Mouse (Mus musculus) spleen, postnatal 14 days (tissue): Measurements from ENCODE around the gene P2ry10b.

Experiments used
- DNase-seq, 2 experiments: peaks; one replicate each; pipeline ENCODE4 v3.0.0; 2021 to 2022; ENCODE audit warnings: low spot score in 2 of 2

Gene P2ry10b

DNA sequence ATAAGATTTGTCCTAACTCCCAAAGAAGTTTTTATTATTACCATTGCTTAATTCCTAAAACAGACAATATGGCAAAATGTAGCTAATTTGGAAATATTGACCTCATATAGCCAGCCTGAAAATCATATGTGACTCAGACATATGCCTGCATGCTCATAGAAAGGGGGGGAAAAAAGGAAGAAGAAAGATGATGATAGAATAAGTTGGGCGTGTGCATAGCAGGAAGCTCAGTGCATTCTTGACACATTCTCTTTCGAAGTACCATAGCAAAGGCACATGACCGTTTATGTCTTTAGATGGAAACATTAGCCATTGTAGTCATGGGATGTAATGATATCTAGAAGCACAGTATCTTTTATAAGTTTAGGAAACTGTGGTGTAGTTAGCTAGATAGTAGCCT, at the start of gene P2ry10b:
Gene P2ry10b (plus strand): TSS at position 247 of the 400 bp plus-strand sequence.
- no peak for DNase-seq

DNA sequence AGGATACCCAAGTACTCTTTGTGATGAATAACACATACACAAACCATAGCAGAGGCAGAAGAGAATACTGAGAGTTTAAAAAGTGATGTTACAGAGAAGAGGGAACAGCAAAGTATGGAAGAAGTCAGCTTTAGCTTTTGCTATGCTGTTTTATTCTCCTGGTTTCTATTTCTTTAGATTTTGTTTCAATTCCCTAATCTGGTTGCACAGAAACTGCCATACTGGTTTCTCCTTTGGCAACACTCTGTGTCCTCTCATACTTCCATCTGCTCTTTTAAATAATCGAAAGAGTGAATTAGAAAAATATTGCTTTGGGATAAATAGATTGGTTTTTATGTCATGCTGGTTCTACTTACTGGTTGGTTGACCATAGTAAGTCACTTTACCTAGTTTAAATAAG, 32.4 kb upstream of the P2ry10b start:
- no peak for DNase-seq

DNA sequence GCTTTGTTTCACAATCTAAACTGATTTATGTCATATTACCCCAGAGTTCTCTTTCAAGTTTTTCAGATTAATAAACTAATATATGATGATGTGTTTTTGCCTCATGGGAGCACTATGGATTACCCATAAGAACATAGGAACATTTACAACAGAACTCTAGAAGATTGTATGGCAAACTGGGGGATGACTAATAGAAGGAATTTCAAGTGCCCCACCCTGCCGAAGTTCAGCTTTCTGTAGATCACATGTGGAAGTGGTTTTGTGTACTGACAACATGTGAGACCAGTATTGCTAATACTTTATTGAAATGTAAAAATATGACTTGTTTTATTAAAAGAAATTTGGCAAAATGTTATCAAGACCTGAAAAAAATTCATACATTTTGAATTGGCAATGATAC, 31.7 kb upstream of the P2ry10b start:
- DNase-seq: no peak

DNA sequence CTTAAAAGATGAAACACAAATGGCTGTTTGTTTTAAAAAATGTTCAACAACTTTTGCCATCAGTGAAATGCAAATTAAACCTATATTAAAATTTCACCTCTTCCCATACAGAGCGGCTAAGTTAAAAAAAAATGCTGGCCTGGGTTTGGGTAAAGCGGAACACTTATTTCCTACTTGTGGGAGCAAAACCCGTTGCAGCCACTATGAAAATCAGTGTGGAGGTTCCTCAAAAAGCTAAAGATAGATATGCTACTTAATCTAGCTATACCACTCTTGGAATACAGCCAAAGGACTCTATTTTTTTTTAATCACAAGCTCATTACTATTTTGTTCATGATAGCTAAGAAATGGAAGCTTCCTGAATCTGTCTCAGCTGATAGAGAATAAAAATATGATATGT, 5.5 kb upstream of the P2ry10b start:
- no peak for DNase-seq

DNA sequence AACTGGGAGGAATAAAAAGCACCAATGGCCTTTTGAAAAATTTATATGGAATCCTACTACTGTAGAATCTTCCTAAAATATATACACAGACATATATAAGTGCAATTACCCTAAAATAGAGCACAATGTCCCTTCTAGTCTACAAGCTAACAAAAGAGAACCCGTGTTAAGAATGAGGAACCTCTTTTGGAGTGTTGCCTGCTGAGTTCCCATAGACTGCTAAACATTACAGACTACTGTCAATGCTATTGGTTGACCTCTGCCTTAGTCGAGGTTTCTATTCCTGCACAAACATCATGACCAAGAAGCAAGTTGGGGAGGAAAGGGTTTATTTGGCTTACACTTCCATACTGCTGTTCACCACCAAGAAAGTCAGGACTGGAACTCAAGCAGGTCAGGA, 4.8 kb upstream of the P2ry10b start:
- no peak for DNase-seq

DNA sequence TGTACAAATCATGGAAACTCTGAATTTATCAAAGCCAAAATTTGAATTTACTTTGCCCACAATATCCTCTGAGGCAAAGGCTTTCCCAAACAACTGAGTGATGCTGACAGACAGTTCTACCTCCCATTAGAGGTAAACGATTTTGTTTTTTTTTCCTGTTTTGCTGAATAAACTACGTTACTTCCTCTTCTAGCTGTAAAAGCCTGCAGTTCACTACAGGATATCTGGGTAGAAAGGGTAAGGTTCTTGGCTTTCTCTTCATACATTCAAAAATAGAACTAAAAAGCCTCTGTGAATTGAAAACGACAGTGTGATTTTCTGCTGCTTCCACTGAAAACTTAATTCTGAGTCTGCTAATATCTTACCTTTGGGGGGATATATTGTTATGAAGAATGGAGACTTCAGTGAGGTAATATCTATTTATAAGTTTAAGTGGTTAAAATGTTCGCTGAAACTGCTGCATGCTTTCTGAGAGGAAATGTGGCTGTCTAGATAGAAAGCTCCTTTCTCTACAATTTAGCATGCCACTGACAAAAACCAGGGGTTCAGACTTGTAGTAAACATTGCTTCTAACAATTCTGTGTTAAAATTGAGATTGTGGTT, 765 bp downstream of the P2ry10b start:
- DNase-seq: no peak

DNA sequence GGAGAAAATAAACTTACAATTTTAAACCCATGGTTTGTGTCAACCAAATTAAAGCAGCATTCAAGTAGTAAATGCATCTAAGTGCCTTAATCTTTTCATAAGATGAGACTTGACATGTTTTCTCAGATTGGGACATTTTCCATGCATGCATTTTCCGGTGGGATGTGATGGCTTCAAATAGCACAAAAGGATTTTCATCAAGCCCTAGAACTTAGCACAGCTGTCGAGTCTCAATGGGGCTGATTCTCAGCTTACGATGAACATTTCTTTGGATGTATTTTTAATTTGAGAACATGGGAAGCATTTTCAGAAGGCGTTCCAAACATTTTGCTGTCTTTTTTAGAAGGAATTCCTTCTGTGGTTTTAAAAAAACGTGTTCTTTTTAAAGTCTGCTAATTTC, 1.3 kb downstream of the P2ry10b start:
- DNase-seq: no peak

DNA sequence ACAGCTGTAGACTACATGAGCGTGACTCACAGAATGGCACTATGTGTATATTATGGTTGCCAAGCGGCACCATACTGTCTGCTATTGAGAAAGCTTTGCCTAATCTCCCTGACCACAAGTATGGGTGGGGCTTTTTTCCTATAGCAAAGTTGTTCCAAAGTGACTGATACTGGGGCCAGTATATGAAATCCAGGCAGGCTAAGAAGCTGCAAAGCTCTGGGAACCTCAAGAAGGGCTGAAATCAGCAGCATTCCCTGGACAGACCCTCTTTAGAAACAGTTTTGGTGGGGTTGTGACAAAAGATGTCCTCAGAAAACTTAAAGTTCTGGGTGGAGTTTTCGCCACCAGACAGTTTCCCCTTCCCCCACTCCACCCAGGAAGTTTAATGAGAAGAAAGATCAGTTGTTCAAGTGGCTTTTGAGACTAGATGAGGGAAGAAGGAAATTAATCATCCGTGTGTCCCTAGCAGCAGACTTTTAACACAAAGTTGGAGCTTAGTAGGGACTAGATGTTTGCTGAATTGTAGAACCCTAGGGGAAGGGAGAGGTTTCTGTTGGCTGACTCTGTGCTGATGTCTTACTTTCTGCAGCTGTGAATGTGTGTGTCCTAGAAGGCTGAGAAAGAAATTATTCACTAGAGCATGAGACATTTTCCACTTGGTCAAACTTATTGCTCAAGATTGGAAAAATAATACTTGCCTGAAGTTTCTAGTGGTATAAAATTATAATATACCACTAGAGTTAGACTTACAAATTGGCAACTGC, 2.2 kb downstream of the P2ry10b start:
- DNase-seq: no peak

DNA sequence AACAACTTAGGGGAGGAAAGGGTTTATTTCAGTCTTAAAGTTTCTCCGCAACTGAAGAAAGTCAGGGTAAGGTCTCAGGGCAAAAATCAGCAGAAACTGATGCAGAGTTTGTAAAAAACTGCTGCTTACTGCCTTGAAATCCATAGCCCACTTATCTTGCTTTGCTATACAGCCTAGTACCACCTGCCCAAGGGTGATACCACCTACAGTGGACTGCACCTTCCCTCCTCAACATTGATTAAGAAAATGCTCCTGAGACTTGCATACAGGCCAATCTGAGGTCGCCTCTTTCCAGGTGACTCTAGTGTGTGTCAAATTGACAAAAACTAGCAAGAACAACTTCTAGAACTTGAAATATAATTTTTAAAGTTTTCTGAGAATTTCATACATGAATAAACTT, 7.3 kb downstream of the P2ry10b start:
- no peak for DNase-seq

DNA sequence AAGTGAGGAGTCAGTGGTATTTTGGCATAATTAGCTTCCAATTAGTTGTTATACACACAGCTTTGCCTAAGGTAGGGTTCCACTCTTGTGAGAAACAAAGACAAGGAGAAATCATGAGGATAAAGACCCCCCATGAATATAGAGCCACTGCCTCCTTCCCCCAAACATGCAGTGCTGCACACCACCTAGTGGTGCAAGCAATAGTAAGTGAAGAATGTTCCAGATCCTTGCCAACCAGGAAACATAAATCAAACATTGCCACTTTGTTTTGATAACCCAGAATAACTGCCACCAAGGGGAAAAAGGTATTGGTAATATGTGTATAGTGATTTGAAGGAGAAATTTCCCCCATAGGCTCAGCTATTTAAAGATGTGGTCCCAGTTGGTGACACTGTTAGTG, 11.8 kb downstream of the P2ry10b start:
- no peak for DNase-seq

DNA sequence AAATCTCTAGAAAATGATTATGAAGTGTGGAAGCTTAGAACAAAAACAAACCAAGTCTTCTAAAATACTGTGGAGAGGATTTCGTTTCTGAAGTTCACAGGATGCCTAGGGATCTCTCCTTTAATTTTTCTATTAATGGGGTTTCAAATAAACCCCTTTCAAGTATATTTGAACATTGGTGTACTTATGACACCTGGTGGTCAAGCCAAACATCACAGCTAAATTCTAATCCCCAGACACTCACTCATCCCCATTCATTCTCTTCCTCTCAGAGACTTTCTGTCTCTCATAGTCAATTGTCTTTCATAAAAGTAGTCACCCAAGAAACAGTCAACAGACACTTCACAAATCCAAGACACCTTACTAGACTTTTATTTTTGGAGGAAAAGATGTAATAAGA, 19.6 kb downstream of the P2ry10b start:
- no peak for DNase-seq

DNA sequence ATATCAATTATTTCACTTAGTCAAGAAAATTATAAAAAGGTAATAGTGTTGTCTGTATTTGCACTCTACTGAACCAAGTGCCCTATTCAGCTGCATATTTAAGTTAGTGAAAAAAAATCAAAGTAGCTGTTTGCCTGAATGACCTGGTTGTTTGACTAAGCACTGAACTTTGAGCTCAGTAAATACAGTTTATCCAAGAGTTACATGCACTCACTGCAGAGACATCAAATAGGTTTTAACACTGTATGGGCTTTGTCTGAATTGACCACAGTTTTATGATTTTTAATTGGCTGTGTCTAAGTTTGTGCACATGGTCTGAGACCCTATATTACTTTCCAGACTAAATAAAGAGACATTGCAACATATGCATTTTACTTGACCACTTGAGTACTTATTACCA, 20.4 kb downstream of the P2ry10b start:
- DNase-seq: no peak

DNA sequence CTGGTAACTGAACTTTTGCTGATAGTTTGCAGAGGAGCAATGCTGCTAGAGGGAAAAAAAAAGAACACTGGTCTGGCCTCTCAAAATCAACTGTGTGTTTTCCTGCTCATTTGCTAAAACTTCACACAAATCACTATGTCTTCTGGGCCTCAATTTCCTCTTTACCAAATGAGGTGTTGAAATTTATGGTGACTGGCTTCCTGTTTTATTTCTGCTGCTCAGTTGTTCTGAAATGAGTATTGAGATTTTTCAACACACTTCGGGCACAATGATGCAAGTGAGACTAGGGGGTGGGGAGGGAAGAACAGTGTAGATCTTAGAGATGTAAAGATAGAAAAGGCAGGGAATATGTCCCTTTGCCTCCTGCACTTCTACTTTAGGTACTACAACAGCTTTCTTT, 30.0 kb downstream of the P2ry10b start:
- DNase-seq: no peak

DNA sequence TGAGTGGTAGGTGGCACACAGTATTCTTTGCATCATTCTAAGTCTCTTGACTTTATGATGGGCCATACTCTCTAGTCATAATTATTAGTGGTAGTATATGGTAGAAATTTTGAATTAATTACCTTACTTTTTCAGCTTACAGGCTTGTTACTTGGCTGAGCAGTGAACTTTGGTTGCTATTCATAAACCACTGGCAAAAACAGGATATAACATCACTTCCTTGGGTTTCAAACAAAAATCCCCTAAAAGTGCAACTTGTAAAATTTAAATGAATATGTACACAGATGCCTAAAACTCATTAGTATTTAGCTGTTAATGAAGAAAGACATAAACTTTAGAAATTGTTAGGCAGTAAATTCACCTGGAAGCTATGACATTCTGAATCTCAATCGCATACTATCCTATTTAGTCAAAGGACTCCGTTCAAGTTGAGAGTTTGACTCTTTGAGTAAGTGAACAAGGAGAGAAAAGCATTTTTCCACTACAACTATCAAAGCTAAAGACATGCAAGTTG, 68.9 kb downstream of the P2ry10b start:
- no peak for DNase-seq
